ENCODE assay signal across 8 mouse cellular contexts in the genomic region with DNA sequence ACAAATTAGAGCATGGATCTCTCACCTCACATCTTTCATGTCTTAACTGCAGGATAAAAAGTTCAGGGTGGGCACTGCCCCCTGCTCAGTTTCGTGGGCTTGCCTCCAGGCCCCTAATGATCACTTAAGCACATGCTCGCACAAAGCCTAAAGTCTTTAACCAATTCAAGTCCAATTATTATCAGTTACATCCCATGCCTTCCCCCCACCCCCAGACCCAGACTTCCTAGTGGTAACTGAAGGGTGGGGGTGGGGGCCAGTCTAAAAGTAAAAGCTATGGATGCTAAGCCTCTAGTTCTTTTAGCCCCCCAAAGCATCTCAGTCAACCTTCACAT.
DNase-seq lines count a peak whose midpoint lies in the region; ATAC-seq and TF ChIP-seq lines count a peak whose summit lies in the region.

No protein-coding gene starts in this region.

- H3ac ChIP-seq in C2C12 (ENCODE audit: control insufficient read depth, insufficient read length, low read depth) = peak overlapping the region; percentile 35

- no peaks in the 10 kb centered on the region for H3K27me3 ChIP-seq in C2C12 (ENCODE audit: control insufficient read depth, insufficient read depth, insufficient read length)
- peaks cover 26% of the 10 kb centered on the region; the same call in 1 of the 2 replicates for H3K27me3 ChIP-seq in hindbrain, embryonic 10.5 days (ENCODE audit: insufficient read depth, poor library complexity, severe bottlenecking)
- H3K27me3 ChIP-seq in liver, postnatal 0 days (ENCODE audit: insufficient read depth, low read length) = 0 out of 2 replicates have a peak, but pooled peaks cover 4% of the 10 kb centered on the region

- peaks cover 59% of the 10 kb centered on the region for H3K79me2 ChIP-seq in C2C12 (ENCODE audit: control insufficient read depth, insufficient read depth)

- H3K4me1 ChIP-seq in hindbrain, embryonic 10.5 days (replicated peaks) = peaks cover 40% of the 10 kb centered on the region
- H3K4me1 ChIP-seq in liver, postnatal 0 days (ENCODE audit: insufficient read depth) = 0 out of 2 replicates have a peak, but pooled peaks cover 5% of the 10 kb centered on the region

- peaks cover 35% of the 10 kb centered on the region for H3K79me3 ChIP-seq in C2C12 (ENCODE audit: low read depth)

- WGBS in hindbrain, embryonic 10.5 days = 12% methylated on average over 2 of the region's 2 CpGs
- 43% methylated on average over 2 of the region's 2 CpGs for WGBS in liver, postnatal 0 days (ENCODE audit: insufficient replicate concordance)

- H3K36me3 ChIP-seq in C2C12 (ENCODE audit: control insufficient read depth, insufficient read depth) = no peaks in the 10 kb centered on the region
- H3K36me3 ChIP-seq in hindbrain, embryonic 10.5 days = no peaks in the 10 kb centered on the region
- no peaks in the 10 kb centered on the region for H3K36me3 ChIP-seq in liver, postnatal 0 days (replicated peaks; ENCODE audit: insufficient read depth, low read length)

- no peak for TF ChIP-seq CTCF in C2C12 (IDR thresholded peaks at IDR 0.05; ENCODE audit: control insufficient read depth, insufficient read depth, insufficient read length)
- TF ChIP-seq CTCF in liver, postnatal 0 days (IDR thresholded peaks at IDR 0.05; ENCODE audit: low read depth) = no peak

- ATAC-seq in liver, postnatal 0 days = no peak

- H3K9ac ChIP-seq in liver, postnatal 0 days (replicated peaks) = no peak overlapping the region; the same call in 1 of the 2 replicates

- peak overlapping the region; percentile 50 for H3K4me3 ChIP-seq in C2C12 (ENCODE audit: insufficient read depth, poor library complexity, severe bottlenecking)
- peak overlapping the region; percentile 64 for H3K4me3 ChIP-seq in hindbrain, embryonic 10.5 days
- peak overlapping the region; percentile 43 for H3K4me3 ChIP-seq in liver, postnatal 0 days (ENCODE audit: low read depth, low read length)

- no peak for TF ChIP-seq EP300 in liver, postnatal 0 days (IDR thresholded peaks at IDR 0.05; ENCODE audit: low read depth)

- no peaks in the 10 kb centered on the region for H3K9me3 ChIP-seq in hindbrain, embryonic 10.5 days
- no peaks in the 10 kb centered on the region for H3K9me3 ChIP-seq in liver, postnatal 0 days (ENCODE audit: low read length)

- H3K27ac ChIP-seq in hindbrain, embryonic 10.5 days = peak overlapping the region; percentile 86
- no peak overlapping the region for H3K27ac ChIP-seq in liver, postnatal 0 days (ENCODE audit: low read depth)

- peak overlapping the region; percentile 68; the same call in 1 of the 2 replicates for H3K4me2 ChIP-seq in liver, postnatal 0 days (ENCODE audit: low read depth, low read length)

- DNase-seq in embryo, embryonic 11 days = peak; percentile 43
- DNase-seq in embryo, embryonic 10 days (ENCODE audit: low spot score) = no peak
- DNase-seq in hindbrain, embryonic 10.5 days (ENCODE audit: low spot score) = no peak
- DNase-seq in liver, postnatal 0 days = no peak
- no peak for DNase-seq in urinary bladder, postnatal 25 days (ENCODE audit: low spot score)
- no peak for DNase-seq in right cerebral cortex, postnatal 25 days
- DNase-seq in layer of hippocampus, adult 9-10 months (ENCODE audit: low spot score) = no peak

TF ChIP-seq in C2C12, 6 proteins besides CTCF, POLR2A, EP300 and RAD21:
- no peak for TF ChIP-seq MYOG (IDR thresholded peaks at IDR 0.05; ENCODE audit: control insufficient read depth, extremely low read depth, insufficient read length)
- no peak for TF ChIP-seq CEBPB (IDR thresholded peaks at IDR 0.05; ENCODE audit: low read depth)
- TF ChIP-seq MYOD1 (IDR thresholded peaks at IDR 0.05; ENCODE audit: control insufficient read depth, insufficient read length, low read depth) = no peak
- TF ChIP-seq FOSL1 (IDR thresholded peaks at IDR 0.05; ENCODE audit: insufficient read depth, low read length, poor library complexity, severe bottlenecking) = no peak
- no peak for TF ChIP-seq MAX (IDR thresholded peaks at IDR 0.05)
- TF ChIP-seq USF1 (IDR thresholded peaks at IDR 0.05; ENCODE audit: low read depth) = no peak
